Mouse (Mus musculus) spleen, postnatal 4 days (tissue): ENCODE measurements around the gene Ccdc89.
A peak's percentile ranks its signal among the peaks of the same experiment; 100 is the strongest.

Experiments
- DNase-seq, 2 experiments: peaks; one replicate each; pipeline ENCODE4 v3.0.0; 2022; ENCODE audit warnings: low spot score in 2 of 2

The Ccdc89 gene

DNA sequence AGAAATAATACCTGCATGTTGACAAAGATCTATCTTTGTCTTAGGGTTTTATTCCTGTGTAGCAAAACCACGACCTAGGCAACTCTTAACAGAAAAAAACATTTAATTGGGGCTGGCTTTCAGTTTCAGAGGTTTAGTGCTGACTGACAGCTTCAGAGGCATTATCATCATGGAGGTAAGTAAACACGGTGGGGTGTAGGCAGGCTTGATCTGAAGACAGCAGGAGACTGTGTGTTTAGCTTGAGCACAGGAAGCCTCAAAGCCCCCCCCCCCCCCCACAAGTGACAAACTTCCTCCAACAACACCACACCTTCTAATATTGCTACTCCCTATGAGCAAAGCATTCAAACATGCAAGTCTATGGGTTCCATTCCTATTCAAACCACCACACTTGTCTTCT, 47.1 kb downstream of the Ccdc89 start:
- no peak for DNase-seq

DNA sequence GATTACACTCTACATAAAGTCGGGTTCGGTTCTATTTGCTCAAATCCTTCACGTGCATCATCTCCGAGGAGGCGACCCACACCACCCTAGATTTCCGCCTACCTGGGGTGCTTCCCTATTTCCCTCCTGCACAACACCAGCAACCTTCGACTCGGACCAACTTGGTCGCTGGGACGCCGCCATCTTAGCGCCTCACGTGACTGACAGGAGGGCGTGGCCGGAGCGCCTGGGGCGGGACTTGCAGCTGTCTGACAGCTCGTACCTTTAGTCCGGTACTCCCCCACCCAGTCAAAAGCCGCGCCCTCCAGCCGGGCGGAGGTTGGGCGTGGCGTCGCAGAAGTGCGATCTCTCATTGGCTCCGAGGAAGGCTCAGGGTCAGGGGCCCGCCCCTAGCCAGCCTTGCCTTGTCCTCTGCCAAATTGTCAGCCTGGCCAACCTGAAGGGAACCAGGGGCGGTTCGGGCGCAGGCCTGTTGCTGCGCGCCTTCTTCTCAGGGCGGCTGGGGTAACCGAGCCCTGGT, 49.5 kb downstream of the Ccdc89 start, which contains the start of gene Tmem126b:
Gene Tmem126b, minus strand, starts transcription at position 209 of the 520 bp plus-strand sequence.
- peak; percentile 99 for DNase-seq

GRCm38 (mm10) chr7:90476313-90477245, 50.2 kb downstream of the Ccdc89 start, which contains the start of gene Dlg2:
Dlg2 (plus strand) TSS chr7:90476672.
- no peak for DNase-seq
